Mouse (Mus musculus) kidney, postnatal 0 days (tissue): ENCODE measurements around the gene Nop10. TPM values are rescaled to one million over a fixed set of nuclear protein-coding genes. Genes with fewer than 3 reads are reported as not detected.
A peak's percentile ranks its signal among the peaks of the same experiment; 100 is the strongest.

Source experiments
- ATAC-seq: fragments of 200-750 bp; cut with Nextera tagmentation; replicated peaks from 2 replicates; pipeline ENCODE4 v1.8.0; 2017; ENCODE audit warnings: low read depth, moderate number of reproducible peaks, moderate TSS enrichment, moderate library complexity; ENCODE audit not compliant: low FRiP score
- DNase-seq: peaks from one replicate; pipeline ENCODE4 v3.0.0-alpha.2; 2016; ENCODE audit warnings: low spot score
- H3K27ac ChIP-seq: fragments of 300-500 bp; sonication (generic); 2 replicates; pipeline ENCODE4 v1.5.1; 2014; ENCODE audit warnings: mild to moderate bottlenecking
- H3K27me3 ChIP-seq: fragments of 300-500 bp; sonication (generic); 2 replicates; pipeline ENCODE4 v1.6.1; 2014; ENCODE audit warnings: low read length, mixed read lengths; ENCODE audit not compliant: insufficient read depth
- H3K36me3 ChIP-seq: fragments of 300-500 bp; sonication (generic); 2 replicates; pipeline ENCODE4 v1.6.1; 2014; ENCODE audit warnings: low read length, mixed read lengths; ENCODE audit not compliant: insufficient read depth
- H3K4me1 ChIP-seq: fragments of 300-500 bp; sonication (generic); replicated peaks from 2 replicates; pipeline ENCODE4 v1.6.1; 2014; ENCODE audit warnings: antibody characterized with exemption, low read length, mixed read lengths; ENCODE audit not compliant: insufficient read depth
- H3K4me2 ChIP-seq: fragments of 300-500 bp; sonication (generic); 2 replicates; pipeline ENCODE4 v1.6.1; 2014; ENCODE audit warnings: mild to moderate bottlenecking, low read length, moderate library complexity, mixed read lengths
- H3K4me3 ChIP-seq: fragments of 300-500 bp; sonication (generic); replicated peaks from 2 replicates; pipeline ENCODE4 v1.5.1; 2014; ENCODE audit warnings: low read depth, low read length
- H3K9ac ChIP-seq: fragments of 300-500 bp; sonication (generic); 2 replicates; pipeline ENCODE4 v1.6.1; 2014; ENCODE audit warnings: low read depth, low read length
- H3K9me3 ChIP-seq: fragments of 300-500 bp; sonication (generic); replicated peaks from 2 replicates; pipeline ENCODE4 v1.6.1; 2016; ENCODE audit warnings: low read length, inconsistent platforms, mixed read lengths
- CTCF ChIP-seq: IDR thresholded peaks from 2 replicates; pipeline ENCODE4 v1.5.1; 2016; ENCODE audit warnings: antibody characterized with exemption, low read depth, mild to moderate bottlenecking, moderate library complexity
- WGBS: fragments of 180-500 bp; shearing (Covaris S2); extraction: QIAGEN DNeasy Blood & Tissue Kit; methylation state at CpG from one replicate; pipeline ENCODE4 v1.1.7; 2014; 5-methylcytosine and 5-hydroxymethylcytosine counted together
- polyA plus RNA-seq: library from polyadenylated mRNA; unstranded; fragments of >200 nt; fragmentation: Nextera tagmentation; extraction: Ambion mirVana; gene quantifications from 2 replicates; pipeline ENCODE4 v1.2.1, GENCODE M21; 2015

Nop10 gene
- polyA plus RNA-seq, 1 experiment from 2014 or later: 252 TPM

- no peak for TF ChIP-seq CTCF
- DNase-seq (no peak), ATAC-seq (no peak)
- WGBS: 77% methylated on average over 5 of the region's 5 CpGs
- no peaks in the 10 kb centered on the region for H3K27me3 ChIP-seq
- H3K27ac ChIP-seq: no peak overlapping the region
- no peaks in the 10 kb centered on the region for H3K4me1 ChIP-seq
- H3K9ac ChIP-seq: no peak overlapping the region
- no peaks in the 10 kb centered on the region for H3K9me3 ChIP-seq
- no peak overlapping the region for H3K4me2 ChIP-seq
- H3K36me3 ChIP-seq: no peaks in the 10 kb centered on the region
- H3K4me3 ChIP-seq: no peak overlapping the region
Observed at GRCm38 (mm10) chr2:112245307-112245706, 16.4 kb upstream of the Nop10 start.

- no peak overlapping the region for H3K27ac ChIP-seq
- DNase-seq: no peak
- no peaks in the 10 kb centered on the region for H3K4me1 ChIP-seq
- H3K9ac ChIP-seq: no peak overlapping the region
- no peak overlapping the region for H3K4me3 ChIP-seq
- no peaks in the 10 kb centered on the region for H3K36me3 ChIP-seq
- WGBS: 88% methylated on average over 6 of the region's 6 CpGs
- ATAC-seq: peak; percentile 23
- no peaks in the 10 kb centered on the region for H3K27me3 ChIP-seq
- TF ChIP-seq CTCF: no peak
- H3K4me2 ChIP-seq: no peak overlapping the region
- H3K9me3 ChIP-seq: no peaks in the 10 kb centered on the region
Observed at GRCm38 (mm10) chr2:112246193-112246592, 15.5 kb upstream of the Nop10 start.

- ATAC-seq (no peak), DNase-seq (no peak)
- no peaks in the 10 kb centered on the region for H3K4me1 ChIP-seq
- no peak overlapping the region for H3K4me2 ChIP-seq
- no peak overlapping the region for H3K4me3 ChIP-seq
- H3K27me3 ChIP-seq: no peaks in the 10 kb centered on the region
- no peak overlapping the region for H3K9ac ChIP-seq
- no peak overlapping the region for H3K27ac ChIP-seq
- no peaks in the 10 kb centered on the region for H3K36me3 ChIP-seq
- TF ChIP-seq CTCF: no peak
- no peaks in the 10 kb centered on the region for H3K9me3 ChIP-seq
- WGBS: 72% methylated on average over 10 of the region's 10 CpGs
Observed at GRCm38 (mm10) chr2:112247323-112247722, 14.4 kb upstream of the Nop10 start.

- no peaks in the 10 kb centered on the region for H3K36me3 ChIP-seq
- no peak overlapping the region for H3K4me2 ChIP-seq
- no peaks in the 10 kb centered on the region for H3K4me1 ChIP-seq
- no peak for TF ChIP-seq CTCF
- no peak overlapping the region for H3K4me3 ChIP-seq
- no peaks in the 10 kb centered on the region for H3K27me3 ChIP-seq
- ATAC-seq: no peak
- H3K27ac ChIP-seq: no peak overlapping the region
- WGBS: 91% methylated on average over 10 of the region's 10 CpGs
- no peak for DNase-seq
- H3K9ac ChIP-seq: no peak overlapping the region
- no peaks in the 10 kb centered on the region for H3K9me3 ChIP-seq
Observed at GRCm38 (mm10) chr2:112249780-112250453, 11.8 kb upstream of the Nop10 start.

- Histone ChIP-seq H3K4me2 (no peak overlapping the region), H3K4me3 (no peak overlapping the region), H3K9me3 (no peaks in the 10 kb centered on the region), H3K4me1 (no peaks in the 10 kb centered on the region), H3K27ac (no peak overlapping the region), H3K9ac (no peak overlapping the region), H3K27me3 (no peaks in the 10 kb centered on the region), H3K36me3 (no peaks in the 10 kb centered on the region)
- ATAC-seq (no peak), DNase-seq (no peak)
- no peak for TF ChIP-seq CTCF
- WGBS: 55% methylated on average over 7 of the region's 7 CpGs
Observed at GRCm38 (mm10) chr2:112254675-112255515, 6.8 kb upstream of the Nop10 start.

GRCm38 (mm10) chr2:112259241-112259962 lies 2.3 kb upstream of the Nop10 start, which contains the start of gene Nutm1:
Gene Nutm1, minus strand, starts transcription at chr2:112259291.
- ATAC-seq: no peak

More at GRCm38 (mm10) chr2:112259241-112259962, 2.3 kb upstream of the Nop10 start, which contains the start of gene Nutm1:
- no peak within 1 kb of the TSS for H3K4me3 ChIP-seq
- no peak for DNase-seq
- WGBS: 69% methylated on average over 10 of the region's 10 CpGs
- H3K27ac ChIP-seq: no peak within 1 kb of the TSS
- no peaks in the 10 kb centered on the region for H3K27me3 ChIP-seq
- H3K4me2 ChIP-seq: no peak within 1 kb of the TSS
- peak; percentile 41 for TF ChIP-seq CTCF
- H3K9me3 ChIP-seq: no peaks in the 10 kb centered on the region
- no peaks in the 10 kb centered on the region for H3K36me3 ChIP-seq
- peaks cover 10% of the 10 kb centered on the region; the same call in 1 of the 2 replicates for H3K4me1 ChIP-seq
- H3K9ac ChIP-seq: no peak within 1 kb of the TSS
